Mouse (Mus musculus): Measurements from ENCODE around the gene Rab4a.

Rab4a gene

DNA sequence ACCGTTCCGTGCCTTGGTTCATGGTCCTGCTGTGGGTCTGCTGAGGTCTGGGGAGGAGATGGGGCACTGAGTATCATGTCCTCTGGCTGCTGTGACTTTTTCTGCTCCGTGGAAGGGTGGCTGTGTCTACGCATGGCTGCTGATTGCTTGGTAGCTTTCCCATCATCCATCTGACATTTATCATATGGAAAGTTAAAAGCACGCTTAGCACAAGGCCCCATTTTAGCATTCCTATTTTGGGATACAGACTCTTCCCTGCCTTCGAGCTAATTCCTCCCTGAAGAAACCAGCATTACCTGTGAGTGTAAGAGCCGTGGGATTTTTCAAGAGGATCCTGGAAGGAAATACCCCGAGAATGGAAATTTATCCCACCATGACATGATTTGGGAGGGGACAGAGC, 11.2 kb downstream of the Rab4a start:
- DNase-seq, result no peak

DNA sequence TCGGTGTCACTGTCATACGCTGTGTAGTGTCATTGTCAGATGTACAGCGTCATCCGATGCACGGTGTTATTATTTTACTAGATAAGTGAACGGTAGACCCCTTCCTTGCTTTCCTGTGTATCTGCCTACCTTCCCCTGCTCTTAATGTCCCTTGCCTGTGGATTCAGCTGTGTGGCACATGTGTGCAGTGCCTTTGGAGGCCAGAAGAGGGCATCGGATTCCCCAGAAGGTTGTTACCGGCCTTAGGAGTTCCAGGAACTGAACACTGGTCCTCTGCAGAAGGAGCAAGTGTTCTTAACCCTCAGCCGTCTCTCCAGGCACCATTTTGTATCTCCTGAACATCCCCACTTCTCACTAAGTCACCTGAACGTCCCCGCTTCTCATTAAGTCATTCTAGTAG, 12.0 kb downstream of the Rab4a start:
- DNase-seq, result no peak

DNA sequence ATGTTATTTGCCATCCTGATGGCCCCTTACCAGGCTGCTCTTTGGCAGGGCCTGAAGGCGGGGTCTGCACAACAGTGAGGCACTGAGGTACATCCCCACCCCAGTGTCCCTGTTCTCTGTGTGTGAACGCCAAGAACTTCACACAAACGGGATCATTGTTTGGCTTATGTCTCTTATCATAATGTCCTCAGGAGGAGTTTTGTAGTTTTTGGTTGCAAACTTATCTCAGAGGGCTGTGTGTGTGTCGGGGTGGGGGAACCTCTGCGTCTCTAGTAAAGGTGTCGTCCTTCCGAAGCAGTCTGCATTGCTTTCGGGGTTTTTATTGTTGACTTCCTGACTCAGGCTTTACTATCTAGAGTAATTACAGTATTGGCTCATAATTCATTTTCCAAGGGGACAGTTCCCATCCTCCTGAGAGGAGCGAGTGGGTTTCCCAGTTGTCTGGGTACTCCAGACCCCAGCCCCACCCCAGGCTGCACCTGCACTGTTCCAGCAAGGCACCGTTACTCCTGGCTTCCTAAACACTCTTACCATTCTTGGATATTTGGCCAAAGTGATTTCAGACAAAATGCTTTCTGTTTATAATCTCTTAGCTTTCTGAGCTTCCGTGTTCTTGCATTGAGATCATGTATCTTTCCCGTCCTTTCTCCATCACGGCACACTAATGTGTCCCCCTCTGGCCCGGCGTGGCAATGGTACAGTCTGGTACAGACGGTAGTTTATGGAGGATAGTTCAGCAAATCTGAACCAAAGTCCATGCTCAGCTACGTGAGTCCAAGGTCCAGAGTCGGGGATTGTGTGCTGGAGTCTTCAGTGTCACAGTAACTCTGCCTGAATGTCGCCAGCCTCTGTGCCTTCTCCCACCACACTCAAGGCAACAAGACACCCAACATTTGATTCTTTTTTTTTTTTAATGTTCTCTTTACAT, 14.2 kb downstream of the Rab4a start:
- DNase-seq, result peak; percentile 60 to 65

DNA sequence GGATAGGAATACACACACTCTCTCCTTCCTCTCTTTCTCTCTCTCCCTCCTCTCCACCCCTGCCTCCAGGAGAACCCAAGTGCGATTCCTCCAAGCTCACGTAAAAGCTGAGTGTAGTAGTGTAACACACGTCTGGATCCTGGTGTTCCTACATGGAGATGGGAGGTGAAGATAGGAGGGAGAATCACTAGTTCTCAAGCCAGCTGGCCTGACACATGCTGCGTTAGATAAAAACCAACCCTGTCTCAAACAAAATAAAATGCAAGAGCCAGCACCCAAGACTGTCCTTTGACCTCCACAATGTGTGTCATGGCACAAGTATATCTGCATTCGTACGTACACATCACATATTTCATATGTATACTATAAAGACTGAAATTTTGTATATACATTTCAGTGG, 15.0 kb downstream of the Rab4a start:
- DNase-seq, result no peak

DNA sequence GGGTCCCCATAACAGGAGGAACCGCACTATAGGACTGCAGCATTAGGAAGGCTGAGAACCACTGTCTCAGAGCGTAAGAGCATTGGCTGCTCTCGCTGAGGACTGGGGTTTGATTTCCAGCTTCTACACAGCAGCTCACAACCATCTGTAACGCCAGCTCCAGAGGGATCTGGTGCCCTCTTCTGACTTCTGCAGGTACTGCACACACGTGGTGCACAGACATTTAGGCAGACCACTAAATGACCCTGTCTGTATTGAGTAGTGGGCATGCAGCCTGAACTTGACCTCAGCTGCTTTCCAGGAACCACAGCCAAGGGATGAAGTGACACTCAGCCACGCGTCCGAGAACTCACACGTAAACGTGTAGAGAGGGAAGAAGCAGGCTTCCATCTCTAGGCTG, 17.3 kb downstream of the Rab4a start:
- no peak for DNase-seq

DNA sequence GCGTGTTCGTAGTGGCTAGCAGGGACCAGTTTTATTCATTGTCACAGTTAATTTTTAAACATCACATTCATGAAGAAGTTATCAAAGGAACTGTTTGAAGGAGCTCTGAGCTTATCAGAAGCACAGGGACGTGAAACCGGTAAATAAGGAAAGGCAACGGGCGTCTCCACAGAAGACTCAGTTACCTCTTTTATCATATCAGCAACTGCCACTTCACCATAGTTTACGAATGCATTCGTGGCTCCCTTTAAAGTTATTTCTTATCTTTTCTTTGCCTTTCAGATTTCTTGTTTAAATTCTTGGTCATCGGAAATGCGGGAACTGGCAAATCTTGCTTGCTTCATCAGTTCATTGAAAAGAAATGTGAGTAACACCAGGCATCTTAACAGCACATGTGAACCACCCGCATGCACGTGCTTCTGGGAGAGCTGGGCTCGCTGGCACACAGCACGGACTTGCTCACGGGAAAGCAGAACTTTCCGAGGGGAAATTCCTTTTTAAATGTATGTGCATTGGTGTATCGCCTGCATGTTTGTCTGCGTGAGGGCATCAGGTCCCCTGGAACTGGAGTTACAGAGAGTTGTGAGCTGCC, 17.8 kb downstream of the Rab4a start:
- no peak for DNase-seq

DNA sequence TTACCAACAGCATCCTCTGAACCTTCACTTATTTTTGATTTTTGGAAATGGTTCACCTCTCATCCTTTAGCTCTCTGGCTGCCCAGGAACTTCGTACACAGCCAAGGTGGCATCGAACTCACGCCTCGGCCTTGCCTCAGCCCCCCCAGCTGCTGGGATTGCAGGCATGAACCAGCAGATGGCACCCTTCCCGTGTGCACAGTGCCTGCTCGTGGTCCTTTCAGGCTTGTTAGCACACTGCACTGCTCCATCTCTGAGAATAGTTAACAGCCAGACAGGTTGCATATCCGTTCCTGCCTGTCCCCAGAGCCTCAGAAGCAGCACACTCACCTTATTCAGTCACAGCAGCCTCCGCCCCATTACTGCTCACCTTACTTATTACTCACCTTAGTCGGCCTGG, 20.2 kb downstream of the Rab4a start:
- DNase-seq, result no peak

DNA sequence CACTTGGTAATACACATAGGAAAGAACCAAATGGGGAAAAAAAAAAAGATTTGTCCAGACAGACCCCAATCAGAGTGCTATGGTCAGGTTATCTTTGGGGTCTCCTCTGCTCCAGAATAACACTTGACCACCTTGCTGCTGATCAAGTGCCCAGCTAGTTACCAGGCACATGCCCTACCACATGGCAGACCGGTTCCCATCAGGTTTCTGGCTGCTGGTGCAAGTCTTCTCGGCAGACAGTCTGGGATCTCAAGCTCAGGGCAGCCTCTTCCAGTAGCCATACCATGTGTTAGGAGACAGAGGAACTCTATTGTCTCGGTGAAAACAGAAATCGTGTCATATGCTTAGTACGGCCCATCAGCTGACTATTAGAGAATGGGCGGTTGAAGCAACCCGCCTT, 21.0 kb downstream of the Rab4a start:
- no peak for DNase-seq

DNA sequence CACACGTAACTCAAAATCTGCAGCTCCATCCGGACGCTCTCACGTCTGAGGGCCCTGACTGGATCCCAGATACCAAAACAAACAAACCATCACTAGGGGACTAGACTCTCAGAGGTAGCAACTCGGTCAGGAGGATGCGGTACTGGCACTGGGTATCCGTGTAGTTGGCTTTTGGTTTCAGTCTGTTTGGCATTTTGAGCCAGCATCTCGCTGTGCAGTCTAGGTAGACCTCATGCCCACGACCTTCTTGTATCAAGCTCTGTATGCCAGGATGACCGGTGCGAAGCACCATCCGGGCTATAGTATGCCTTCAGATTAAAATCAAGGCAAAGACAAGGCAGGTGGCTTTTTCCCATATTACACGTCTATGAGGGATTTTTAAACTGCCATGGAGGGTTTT, 21.7 kb downstream of the Rab4a start:
- DNase-seq, result no peak

DNA sequence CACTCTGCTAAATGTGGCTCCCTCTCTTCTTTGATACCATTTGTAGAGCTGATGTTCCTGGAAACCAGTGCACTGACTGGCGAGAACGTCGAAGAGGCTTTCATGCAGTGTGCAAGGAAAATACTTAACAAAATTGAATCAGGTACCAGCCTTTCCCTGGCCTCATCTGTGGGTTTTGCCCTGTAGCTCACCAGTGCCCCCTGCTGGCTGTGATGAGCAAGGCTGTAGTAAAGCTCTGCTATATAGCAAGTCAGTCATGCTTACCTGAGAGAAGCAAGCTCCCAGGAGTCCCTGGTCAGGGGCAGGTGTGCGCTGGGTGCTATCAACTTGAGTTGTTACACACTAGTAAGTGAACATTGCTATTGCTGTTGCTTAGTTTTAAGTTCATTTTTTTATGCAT, 27.0 kb downstream of the Rab4a start:
- DNase-seq, result peak; percentile 47 to 75

DNA sequence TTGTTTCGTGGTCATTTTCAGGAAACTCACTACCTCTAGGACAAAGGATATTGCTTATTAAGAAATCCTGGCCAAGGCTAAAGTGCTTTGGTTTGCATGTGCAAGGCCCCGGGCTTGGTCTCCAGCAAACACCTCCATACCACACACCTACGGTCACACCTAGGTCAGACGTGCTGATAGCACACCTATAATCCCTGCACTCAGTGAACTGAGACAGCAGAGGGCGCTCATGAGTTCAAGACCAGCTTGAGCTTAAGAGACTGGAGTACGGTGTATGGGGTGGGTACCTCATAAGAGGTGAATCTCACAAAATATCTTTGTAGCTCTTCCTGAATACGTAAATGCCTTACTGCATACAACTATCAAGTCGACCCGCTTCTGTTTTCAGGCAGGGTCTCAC, 29.7 kb downstream of the Rab4a start:
- DNase-seq, result peak in 1 of 2 experiments; percentile 64

DNA sequence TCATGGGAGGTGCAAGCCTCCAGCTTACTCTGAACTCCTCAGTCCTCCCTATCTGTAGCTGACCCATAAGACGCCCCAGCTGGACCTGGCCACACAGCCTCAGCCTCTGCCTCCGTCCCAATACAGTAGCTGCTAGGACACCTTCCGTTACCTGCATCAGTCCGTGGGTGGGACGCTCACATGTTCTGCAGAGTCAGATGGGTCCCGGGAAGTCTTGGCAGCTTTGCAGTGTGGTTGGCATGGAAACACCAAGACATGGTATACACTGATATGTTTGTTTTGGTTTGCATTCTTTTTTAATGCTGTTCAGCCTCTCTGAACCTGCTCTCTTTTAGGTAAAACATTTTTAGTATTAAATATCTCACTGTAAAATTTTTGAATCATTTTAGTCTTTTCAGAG, 30.6 kb downstream of the Rab4a start:
- DNase-seq, result no peak

DNA sequence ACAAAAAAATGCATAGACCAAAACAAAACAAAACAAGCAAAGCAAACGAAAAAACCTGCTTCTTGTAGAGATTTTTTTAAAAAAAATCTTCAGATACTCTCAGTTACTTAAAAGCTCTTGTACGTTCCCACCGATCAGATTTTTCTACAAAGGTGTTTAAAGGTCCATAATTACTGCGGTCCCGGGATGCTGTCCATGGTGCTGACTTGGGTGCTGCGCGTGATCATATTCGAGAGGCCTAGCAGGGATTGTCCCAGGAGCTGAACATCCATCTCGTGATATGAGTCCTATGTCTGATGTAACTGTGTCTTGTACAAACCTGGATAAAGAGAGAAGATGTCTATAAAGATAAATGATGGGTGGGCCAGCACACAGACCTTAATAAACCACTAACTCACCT, 32.7 kb downstream of the Rab4a start:
- no peak for DNase-seq

DNA sequence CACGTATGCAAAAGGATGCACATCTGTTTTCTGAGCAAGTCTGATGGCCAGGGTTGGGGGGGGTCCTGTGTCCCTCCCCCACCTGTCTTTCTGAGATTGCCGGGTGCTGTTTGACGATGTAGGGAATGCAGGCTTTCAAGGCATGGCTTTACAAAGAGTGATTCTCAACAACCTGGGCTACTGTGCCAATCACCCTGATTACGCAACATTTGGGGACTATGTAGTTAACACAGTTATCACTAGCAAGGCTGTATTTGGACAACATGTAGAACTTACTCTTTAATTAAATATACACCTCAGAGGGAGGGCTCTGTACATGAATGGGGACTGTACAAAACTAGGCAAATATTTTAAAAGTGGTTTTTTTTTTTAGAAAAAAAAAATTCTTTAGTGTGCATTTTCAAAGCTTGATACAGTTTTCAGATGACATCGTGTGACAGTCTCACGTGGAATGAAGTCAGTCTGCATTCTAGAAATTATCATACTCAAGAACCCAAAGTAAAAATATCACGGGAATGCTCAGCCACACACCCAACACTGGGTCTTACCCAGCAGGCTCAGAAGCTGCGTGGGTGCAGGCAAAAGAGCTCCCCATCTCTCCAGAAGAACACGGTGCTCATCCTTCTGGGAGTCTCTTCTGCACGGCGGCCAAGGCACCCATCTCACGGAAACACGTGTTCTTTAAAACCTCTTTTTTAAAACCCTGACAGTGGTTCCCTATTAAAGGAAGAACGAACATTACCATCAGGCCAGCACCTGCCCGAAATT, 35.0 kb downstream of the Rab4a start:
- DNase-seq, result no peak

DNA sequence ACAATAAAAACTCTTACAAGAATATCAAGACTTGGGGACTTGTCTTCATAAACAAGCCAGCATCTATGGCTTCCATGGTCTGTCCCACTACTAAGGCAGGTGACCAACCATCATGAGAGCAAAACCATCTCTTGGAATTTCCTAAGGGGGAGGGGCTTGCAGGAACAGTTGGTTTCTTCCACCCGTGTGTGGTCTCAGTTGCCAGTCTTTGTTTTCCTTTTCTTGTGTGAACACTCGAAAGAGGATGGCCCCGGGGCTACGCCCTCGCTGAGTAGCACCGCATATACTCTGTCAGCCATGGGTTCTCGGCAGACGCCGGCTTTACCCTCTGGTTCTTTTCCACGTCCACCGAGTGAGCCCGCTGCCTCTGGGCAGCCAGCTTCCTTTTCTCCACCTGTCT, 36.3 kb downstream of the Rab4a start:
- DNase-seq, result no peak

DNA sequence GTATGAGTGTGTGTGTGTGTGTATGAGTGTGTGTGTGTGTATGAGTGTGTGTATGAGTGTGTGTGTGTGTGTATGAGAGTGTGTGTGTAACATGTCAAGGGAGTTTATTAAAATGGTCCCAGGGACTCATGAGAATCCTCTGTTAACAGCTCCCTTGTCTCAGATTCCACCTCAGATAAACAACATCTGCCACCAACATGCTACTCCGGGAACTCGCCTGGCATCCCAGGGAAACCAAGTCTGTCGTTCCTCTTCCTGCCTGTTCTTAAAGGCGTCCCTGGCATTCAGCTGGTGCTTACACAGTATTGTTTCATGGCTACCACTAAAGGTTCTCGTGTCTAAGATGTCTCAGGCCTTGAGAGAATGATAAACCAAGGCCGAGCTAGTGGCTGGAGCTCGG, 38.6 kb downstream of the Rab4a start:
- no peak for DNase-seq

DNA sequence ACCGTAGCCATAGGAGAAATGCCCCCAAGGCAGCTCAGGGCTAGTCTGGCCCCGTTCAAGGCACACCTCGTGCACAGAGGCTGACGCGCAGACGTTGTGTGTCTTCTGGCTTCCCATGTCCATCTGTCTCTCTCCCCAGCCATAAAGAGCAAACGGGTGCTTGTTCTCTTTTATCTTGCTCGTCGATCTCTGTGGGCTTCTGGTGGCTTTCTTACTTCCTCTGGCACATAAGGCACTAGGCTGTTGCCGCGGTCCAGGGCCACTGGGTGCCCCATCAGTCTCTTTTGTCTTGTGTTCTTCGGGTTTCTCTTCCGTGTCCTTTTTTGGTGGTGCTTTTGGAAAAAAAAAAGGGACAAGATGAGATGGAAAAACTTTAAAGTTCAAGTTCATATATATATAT, 39.3 kb downstream of the Rab4a start:
- no peak for DNase-seq

DNA sequence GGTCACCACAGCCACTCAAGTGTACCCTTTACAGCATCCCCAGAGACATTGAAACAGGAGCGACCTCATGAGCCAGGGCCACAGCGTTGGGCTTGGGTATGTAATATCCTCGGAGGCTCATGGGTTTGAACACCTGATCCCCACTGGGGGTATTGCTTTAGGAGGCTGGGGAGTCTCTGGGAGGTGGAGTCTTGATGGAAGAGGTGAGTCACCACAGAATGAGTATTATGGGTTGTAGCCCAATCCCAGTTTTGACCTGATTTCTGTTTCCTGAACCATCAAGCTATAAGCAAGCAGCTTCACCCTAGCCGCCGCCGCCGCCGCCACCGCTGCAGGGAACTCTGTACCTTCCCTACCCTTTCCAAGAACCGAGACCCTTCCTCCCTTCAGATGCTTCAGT, 40.2 kb downstream of the Rab4a start:
- no peak for DNase-seq

DNA sequence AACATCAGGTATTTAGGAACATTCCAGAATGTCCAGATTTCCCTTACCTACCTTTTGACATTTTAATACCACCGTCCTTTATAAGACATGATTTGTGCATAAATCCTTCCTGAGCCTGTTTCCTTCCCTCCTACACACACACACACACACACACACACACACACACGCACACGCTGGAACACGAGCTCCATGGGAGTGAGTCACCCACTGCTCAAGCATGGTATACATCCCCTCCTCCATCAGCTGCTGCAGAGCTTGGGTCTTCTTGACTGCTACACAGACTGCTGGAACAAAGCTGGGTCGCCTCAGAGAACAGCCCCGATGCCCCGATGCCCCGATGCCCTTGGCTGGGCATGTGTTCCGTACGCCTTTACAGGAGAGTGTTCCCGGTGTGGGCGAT, 40.7 kb downstream of the Rab4a start:
- DNase-seq, result no peak

DNA sequence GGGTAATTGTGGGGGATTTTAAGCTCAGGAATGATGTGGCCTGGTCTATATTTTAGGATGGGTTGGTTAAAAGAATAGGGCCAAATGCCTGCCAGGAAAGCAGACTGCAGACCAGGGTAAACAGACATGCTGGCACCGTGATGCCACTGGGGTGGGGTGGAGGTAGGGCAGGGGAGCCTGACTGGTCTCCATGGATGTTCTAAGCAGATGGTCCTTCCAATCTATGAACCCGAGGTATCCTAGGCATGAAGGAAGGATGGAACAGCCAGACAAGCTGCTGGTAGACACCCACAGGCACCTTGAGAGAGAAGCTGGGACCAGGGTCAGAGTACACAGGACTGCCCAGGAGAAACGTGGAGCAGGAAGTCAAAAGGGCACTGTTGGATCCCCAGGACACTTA, 41.8 kb downstream of the Rab4a start:
- no peak for DNase-seq

DNA sequence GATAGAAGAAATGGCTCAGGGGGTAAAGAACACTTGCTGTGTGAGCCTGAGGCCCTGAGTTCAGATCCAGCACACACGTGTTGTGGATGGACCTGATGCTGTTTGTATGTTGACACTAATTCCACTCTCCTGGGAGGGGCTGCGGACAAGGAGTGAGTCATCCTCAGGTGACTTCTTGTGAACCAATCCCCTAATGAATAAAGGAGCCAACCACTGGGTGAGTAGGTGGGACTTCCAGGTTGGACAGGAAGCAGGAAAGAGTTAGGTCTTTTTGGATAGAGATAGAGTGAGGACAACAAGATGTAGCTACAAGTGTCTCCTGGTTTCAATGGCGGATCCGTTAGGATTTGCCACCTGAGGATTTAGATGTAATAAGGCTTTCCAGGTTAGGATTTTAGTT, 43.6 kb downstream of the Rab4a start:
- DNase-seq, result no peak

DNA sequence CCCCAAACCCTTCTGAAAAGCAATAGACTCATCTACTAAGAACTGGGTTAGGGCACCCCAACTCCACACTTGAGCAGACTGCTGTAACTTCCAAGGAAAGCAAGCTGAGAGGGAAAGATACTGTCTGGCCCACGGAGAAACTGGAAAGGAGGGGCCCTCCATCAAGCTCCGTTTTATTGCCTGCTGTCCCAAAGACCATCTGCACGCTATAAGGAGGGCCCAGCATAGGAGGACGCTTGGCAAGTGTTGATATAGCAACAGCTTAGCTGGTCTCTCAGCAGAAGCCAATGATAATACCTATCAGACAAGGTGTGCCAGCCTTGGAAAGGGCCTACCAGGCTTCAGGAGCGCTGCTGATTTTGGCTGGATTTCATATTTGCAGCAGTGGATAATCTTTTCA, 45.8 kb downstream of the Rab4a start:
- no peak for DNase-seq

DNA sequence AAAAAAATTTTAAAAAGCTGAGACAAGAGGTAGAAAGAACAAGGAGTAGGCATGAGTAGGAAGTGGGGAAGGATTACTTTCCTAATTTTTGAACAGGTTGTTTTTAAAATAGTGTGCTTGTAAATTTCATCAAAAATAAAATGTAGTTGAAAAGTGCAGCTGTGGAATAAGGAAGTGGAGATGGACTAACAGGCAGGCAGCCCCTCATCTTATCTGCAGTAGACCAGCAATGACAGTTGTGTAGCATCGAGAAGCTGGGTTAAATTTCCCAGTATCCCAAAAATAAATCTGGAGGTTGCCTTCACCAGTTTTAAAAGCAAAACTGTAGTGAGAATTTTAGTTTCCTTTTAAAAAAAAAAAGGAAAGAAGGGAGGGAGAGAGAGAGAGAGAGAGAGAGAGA, 48.5 kb downstream of the Rab4a start:
- no peak for DNase-seq

Data from kidney, adult 8-10 months (tissue).